Mouse (Mus musculus) forelimb bud, embryonic 11.5 days (tissue): ENCODE data around the gene Lhfpl4.

Experiments
- DNase-seq: peaks from one replicate; pipeline ENCODE4 v3.0.0-alpha.2; 2012; ENCODE audit warnings: low read depth, low spot score

Lhfpl4 gene

DNA sequence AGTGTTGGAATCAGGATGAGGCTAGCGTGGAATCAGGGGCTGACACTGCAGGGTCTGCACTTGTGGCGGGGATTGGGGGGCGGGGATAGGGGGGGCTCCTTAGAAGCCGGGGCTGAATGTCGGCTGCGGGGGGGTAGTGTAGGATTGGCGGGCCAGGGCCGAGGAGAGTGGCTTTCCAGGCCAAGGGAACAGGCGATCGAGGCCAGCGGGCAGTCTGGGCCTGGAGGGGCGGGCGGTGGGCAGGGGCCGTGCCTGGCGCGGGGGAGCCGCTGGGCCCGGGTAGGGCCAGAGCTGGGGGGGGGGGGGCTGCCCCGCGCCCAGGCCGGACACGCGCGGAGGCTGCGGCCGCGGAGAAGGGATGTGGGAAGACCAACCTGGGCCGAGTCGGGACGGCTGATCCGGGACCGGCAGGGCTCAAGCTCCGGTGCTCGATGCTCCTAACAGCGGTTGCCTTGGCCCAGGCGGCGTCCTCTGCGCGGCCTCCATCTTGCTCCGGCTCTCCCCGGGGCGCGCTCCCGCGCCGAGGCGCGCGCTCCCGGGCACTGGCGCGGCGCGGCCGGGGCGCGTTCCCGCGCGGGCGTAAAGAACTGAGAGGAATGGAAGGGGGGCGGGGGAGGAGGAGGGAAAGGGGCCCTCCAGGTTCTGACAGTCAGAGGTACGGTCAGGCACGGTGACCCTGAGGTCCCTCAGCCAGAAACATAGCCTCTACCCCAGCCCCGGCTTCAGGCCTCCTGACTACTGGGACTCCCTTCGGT is at the start of gene Lhfpl4:
Gene Lhfpl4 (minus strand): TSS at position 544 of the 755 bp plus-strand sequence.
- DNase-seq, result no peak

DNA sequence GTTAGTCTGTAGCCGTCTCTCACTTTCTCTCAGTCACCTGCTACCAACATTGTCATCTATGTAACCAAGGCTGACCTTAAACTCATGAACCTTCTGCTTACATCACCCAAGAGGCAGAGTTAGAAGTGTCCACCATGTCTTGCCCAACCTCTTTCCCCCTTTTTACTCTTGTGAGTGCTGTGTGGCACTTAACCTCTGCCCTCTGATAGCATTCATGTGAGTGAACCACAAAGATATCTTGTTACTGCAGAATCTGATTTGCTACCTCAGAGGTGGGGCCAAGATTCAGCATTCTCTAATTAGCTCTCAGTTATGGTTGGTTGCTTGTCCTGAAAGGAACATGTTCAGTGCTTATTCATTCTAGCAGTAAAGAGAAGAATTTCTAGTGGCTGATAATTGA is 47.6 kb upstream of the Lhfpl4 start:
- no peak for DNase-seq

DNA sequence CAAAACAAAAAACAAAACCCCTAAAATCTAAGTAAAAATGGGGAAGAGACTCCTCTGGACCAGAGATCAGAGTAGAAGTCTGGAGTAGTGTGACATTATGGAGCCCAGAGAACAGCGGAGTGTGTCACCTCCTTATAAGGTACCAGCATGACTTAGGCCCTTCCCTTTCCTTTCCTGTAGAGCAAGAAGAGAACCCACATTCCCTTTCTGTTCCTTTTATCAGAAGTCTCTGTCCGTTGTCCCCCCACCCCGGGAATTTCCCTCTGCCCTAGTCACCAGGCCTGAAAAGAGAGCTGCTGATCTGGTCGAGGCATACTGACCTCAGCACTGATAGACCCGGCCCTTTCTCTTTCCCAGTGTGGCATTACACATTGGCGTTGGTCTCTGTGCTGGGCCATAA is 43.3 kb upstream of the Lhfpl4 start:
- DNase-seq, result no peak

- peak; percentile 97 for DNase-seq
These were observed 42.5 kb upstream of the Lhfpl4 start, which contains the start of gene Mtmr14 for GRCm38 (mm10) chr6:113237542-113238270. Gene Mtmr14, plus strand, starts transcription at chr6:113237843.

GRCm38 (mm10) chr6:113235141-113235540 is 40.0 kb upstream of the Lhfpl4 start:
- DNase-seq, result no peak

DNA sequence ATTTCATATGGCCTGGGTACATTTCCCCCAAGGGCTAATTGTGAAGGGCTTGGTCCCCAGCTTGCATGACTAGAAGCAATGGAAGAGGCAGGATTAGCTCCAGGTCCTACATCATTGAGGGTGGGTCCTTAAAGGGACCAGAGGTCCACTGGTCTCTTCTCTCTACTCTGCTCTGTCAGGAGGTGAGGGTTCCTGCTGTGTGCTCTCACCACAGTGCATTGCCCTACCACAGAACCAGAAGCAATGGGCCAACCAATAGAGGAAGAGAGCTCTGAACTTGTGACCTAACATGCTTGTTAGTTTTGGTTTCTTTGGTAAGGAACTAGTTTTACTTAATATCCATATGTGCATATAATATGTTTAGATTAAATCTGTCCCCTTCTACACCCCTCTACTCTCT is 31.5 kb upstream of the Lhfpl4 start:
- no peak for DNase-seq

GRCm38 (mm10) chr6:113225798-113226197 is 30.6 kb upstream of the Lhfpl4 start:
- no peak for DNase-seq

- no peak for DNase-seq
These were observed 21.1 kb upstream of the Lhfpl4 start for GRCm38 (mm10) chr6:113216280-113216679.

GRCm38 (mm10) chr6:113195596-113195992 is 410 bp upstream of the Lhfpl4 start:
- DNase-seq, result no peak

DNA sequence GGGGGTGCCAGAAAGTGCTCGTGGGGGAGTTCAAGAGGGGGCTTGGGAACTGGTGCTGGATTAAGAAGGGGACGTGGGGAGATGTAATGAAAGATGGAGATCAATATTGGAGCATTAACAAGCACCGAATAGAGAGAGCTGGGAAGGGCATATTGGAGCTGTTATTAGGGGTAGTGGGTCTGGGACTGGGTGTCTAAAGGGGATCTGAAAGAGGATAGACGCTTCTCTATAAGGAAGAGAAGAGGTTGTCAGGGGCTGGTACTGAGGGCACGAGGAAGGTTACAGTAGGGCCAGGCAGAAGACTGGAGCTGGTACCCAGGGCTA is 705 bp downstream of the Lhfpl4 start:
- no peak for DNase-seq

GRCm38 (mm10) chr6:113193765-113194460 is 1.3 kb downstream of the Lhfpl4 start:
- peak; percentile 77 for DNase-seq

- DNase-seq, result no peak
These were observed 10.2 kb downstream of the Lhfpl4 start for GRCm38 (mm10) chr6:113184866-113185525.

GRCm38 (mm10) chr6:113184163-113184562 is 11.0 kb downstream of the Lhfpl4 start:
- no peak for DNase-seq

- no peak for DNase-seq
These were observed 15.9 kb downstream of the Lhfpl4 start for GRCm38 (mm10) chr6:113179195-113179733.

- DNase-seq, result no peak
These were observed 16.6 kb downstream of the Lhfpl4 start for GRCm38 (mm10) chr6:113178286-113179194.

DNA sequence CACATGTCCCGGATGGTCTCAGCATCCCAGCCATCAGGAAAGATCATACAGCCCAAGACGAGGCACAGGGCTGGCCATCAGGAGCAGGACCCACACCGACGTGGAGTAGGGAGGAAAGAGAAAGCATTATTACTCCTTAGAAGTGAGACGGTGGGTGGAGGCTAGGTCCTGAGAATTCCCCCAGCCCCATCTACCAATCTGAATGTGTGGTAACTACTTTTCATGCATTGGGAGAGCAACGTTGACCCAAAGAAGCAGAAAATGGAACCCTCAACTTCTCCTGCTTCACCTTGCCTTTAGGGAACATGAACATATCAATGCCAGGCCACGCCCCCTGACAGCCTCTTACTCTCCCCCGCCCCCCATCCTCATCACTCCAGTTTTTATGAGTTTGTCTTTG is 18.6 kb downstream of the Lhfpl4 start:
- no peak for DNase-seq

- DNase-seq, result no peak
These were observed 19.7 kb downstream of the Lhfpl4 start for GRCm38 (mm10) chr6:113175469-113175868.

GRCm38 (mm10) chr6:113172568-113172967 is 22.6 kb downstream of the Lhfpl4 start:
- DNase-seq, result peak; percentile 56

- no peak for DNase-seq
These were observed 23.2 kb downstream of the Lhfpl4 start for GRCm38 (mm10) chr6:113172011-113172410.

DNA sequence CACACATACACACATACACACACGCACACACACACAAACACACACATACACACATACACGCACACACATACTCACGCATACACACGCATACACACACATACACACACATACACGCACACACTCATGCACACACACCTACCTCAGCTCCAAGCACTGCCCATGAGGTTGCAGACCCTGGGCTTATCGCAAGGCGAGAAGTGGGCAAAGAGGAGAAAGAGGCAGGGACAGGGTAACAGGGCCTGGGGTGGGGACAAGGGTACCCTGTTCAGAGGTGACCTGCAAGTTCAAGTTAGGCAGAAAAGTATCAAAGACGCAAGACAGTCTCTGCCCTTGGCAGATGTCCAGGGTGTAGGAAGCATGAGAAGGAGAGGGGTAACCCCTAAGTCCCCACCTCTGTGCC is 24.5 kb downstream of the Lhfpl4 start:
- DNase-seq, result no peak

DNA sequence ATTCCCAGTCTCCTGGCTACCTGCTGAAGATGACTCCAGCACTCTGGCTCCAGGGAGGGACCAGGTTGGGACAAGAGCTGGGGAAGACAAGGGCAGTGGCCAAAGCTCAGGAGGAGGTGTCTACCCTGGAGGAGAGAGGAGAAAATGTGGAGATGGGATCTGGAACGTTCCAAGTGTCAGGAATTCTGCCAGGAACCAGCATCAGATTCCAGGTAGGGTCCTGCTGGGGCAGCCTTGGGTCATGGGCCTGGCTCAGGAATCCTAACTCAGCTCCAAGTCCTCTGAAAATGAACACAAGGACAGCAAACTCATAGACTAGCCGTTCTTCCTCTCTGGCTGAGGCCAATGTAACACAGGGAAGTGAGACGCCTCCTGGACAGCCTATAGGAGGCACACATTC is 25.3 kb downstream of the Lhfpl4 start:
- no peak for DNase-seq
